Mouse (Mus musculus) myocyte (in vitro differentiated cells): ENCODE measurements around the gene Gm20388.

Experiments
- E2F4 ChIP-seq: IDR thresholded peaks from one replicate; pipeline ENCODE4 v1.6.1; 2011; ENCODE audit warnings: mild to moderate bottlenecking, control low read depth, moderate library complexity; ENCODE audit not compliant: insufficient read depth
- MAX ChIP-seq: IDR thresholded peaks from one replicate; pipeline ENCODE4 v1.6.1; 2011; ENCODE audit warnings: low read depth, mild to moderate bottlenecking, control low read depth
- MYOD1 ChIP-seq, 3 experiments: IDR thresholded peaks; one replicate each; pipeline ENCODE4 v1.6.1; 2011; ENCODE audit warnings: control low read depth in 2 of 3, low read depth in 2 of 3, mild to moderate bottlenecking in 2 of 3, moderate library complexity in 1 of 3; ENCODE audit not compliant: insufficient read length in 2 of 3, control insufficient read depth in 1 of 3
- MYOG ChIP-seq, 3 experiments: IDR thresholded peaks; one replicate each; pipeline ENCODE4 v1.6.1; 2011; ENCODE audit warnings: control low read depth in 2 of 3, low read depth in 2 of 3, mild to moderate bottlenecking in 2 of 3; ENCODE audit not compliant: insufficient read length in 2 of 3, control insufficient read depth in 1 of 3, insufficient read depth in 1 of 3
- POLR2A ChIP-seq: IDR thresholded peaks from one replicate; pipeline ENCODE4 v1.6.1; 2011; ENCODE audit warnings: low read depth, mild to moderate bottlenecking, control low read depth, moderate library complexity; ENCODE audit not compliant: insufficient read length
- POLR2AphosphoS2 ChIP-seq: IDR thresholded peaks from one replicate; pipeline ENCODE4 v1.6.1; 2011; ENCODE audit warnings: low read depth, control low read depth; ENCODE audit not compliant: insufficient read length
- REST ChIP-seq: IDR thresholded peaks from one replicate; pipeline ENCODE4 v1.6.1; 2011; ENCODE audit warnings: mild to moderate bottlenecking, control low read depth, moderate library complexity; ENCODE audit not compliant: insufficient read depth, insufficient read length

DNA sequence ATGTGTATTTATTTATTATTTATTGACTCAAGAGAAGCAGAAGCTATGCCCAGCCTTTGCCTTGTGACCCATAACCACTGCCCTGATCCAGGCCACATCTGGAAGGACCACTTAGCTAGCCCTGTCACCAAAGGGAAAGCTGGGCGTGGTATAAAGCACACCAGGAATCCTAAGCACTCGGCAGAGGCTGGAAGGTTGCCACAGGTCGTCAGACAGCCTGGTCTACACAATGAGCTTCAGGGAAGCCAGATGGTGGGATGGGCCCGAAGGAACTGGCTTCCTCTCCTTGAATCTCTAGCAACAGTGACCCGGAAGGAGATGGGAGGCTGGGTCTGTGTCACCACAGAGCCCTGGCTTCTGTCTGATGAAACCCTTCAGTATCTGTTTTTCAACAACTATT, 2513.0 kb downstream of the Gm20388 start:
- TF ChIP-seq MAX (no peak), REST (no peak), POLR2A (no peak), POLR2AphosphoS2 (no peak), MYOD1 (IDR thresholded peaks at IDR 0.05; ENCODE audit: control insufficient read depth in 1 of 3, insufficient read length in 2 of 3, low read depth in 2 of 3) (no peak), E2F4 (no peak), MYOG (IDR thresholded peaks at IDR 0.05; ENCODE audit: control insufficient read depth in 1 of 3, insufficient read depth in 1 of 3, insufficient read length in 2 of 3, low read depth in 2 of 3) (no peak)
